Mouse (Mus musculus): ENCODE measurements around the gene Hsd17b13. TPM values are rescaled to one million over a fixed set of nuclear protein-coding genes. Genes with fewer than 3 reads are reported as not detected.

Gene Hsd17b13
- total and polyA plus RNA-seq, 2 experiments from 2014 or later = 0.16 TPM; not detected in 1

DNA sequence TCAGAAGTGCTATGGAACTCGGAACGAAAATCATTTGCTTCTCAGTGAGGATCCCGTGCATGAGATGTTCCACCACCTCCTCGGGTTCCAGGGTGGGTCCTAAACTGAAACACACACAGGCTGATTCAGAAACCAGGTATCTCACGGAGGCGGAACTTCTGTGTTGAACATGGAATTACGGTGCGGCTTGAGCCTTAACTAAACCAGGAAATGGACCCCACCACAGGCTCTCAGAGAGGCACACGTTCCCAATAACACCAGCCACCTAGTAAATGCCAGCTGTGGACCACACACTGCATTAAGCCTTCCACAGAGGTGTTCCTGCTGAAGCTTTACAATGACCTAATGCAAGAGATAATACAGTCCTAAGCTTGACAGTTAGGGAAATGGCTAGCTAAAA, 15.6 kb upstream of the Hsd17b13 start:
- H3K9me3 ChIP-seq (ENCODE audit: low read length) = no peaks in the 10 kb centered on the region
- no peak overlapping the region for H3K27ac ChIP-seq (ENCODE audit: low read depth, low read length)
- no peak for DNase-seq
- TF ChIP-seq CTCF (IDR thresholded peaks at IDR 0.05; ENCODE audit: low read depth) = no peak
- no peak overlapping the region for H3K9ac ChIP-seq
- no peak for ATAC-seq
- H3K36me3 ChIP-seq (ENCODE audit: insufficient read depth) = no peaks in the 10 kb centered on the region
- 90% methylated on average over 9 of the region's 9 CpGs for WGBS
- no peak overlapping the region for H3K4me2 ChIP-seq (ENCODE audit: low read depth)
- no peaks in the 10 kb centered on the region for H3K4me1 ChIP-seq (ENCODE audit: insufficient read depth)
- no peaks in the 10 kb centered on the region for H3K27me3 ChIP-seq (ENCODE audit: insufficient read depth, low read length)
- H3K4me3 ChIP-seq (ENCODE audit: low read depth, low read length) = no peak overlapping the region

DNA sequence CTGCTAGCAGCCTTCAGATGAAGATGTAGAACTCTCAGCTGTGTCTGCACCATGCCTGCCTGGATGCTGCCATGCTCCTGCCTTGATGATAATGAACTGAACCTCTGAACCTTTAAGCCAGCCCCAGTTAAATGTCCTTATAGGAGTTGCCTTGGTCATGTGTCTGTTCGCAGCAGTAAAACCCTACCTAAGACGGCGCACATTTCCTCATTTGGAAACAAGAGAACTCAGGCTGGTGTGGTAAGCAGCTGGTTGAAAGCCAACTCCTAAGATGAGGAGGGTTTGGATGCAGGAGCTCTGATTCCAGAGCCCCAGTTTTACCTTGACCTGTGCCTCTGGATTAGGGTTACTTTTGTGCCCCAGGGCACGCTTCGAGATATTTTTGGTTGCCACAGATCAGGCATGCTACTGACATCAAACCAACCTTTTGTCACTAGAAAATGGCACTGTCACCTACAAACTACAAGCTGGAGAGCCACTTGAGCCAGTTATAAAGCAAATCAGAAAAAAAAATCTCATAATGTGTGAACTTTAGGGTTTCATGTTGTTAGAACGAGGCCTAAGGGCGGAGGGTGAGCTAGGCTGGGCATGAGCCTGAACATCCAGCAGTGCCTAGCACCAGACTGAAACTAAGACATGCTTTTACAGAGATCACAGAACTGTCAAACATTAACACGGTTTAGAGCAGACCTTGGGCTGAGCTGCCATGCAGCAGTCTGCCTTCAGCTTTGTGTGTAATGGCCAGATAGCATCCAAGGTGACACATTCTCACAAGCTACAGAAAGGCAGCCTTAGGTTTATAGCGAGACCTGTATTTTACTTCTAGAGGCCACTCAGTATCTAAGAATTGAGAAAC, 3.7 kb upstream of the Hsd17b13 start:
- WGBS = 89% methylated on average over 9 of the region's 9 CpGs

GRCm38 (mm10) chr5:103977907-103978570, 829 bp upstream of the Hsd17b13 start:
- H3K27me3 ChIP-seq (ENCODE audit: insufficient read depth, low read length) = no peaks in the 10 kb centered on the region
- H3K27ac ChIP-seq (ENCODE audit: low read depth, low read length) = no peak overlapping the region
- TF ChIP-seq CTCF (IDR thresholded peaks at IDR 0.05; ENCODE audit: low read depth) = no peak
- 92% methylated on average over 7 of the region's 7 CpGs for WGBS
- H3K9ac ChIP-seq = no peak overlapping the region
- H3K36me3 ChIP-seq (ENCODE audit: insufficient read depth) = no peaks in the 10 kb centered on the region
- no peak overlapping the region for H3K4me2 ChIP-seq (ENCODE audit: low read depth)
- H3K4me3 ChIP-seq (ENCODE audit: low read depth, low read length) = no peak overlapping the region
- ATAC-seq (no peak), DNase-seq (no peak)
- H3K4me1 ChIP-seq (ENCODE audit: insufficient read depth) = no peaks in the 10 kb centered on the region
- H3K9me3 ChIP-seq (ENCODE audit: low read length) = no peaks in the 10 kb centered on the region

More for the DNA sequence above, 3.7 kb upstream of the Hsd17b13 start:
- no peak for DNase-seq
- no peak for TF ChIP-seq CTCF (IDR thresholded peaks at IDR 0.05; ENCODE audit: low read depth)
- no peaks in the 10 kb centered on the region for H3K27me3 ChIP-seq (ENCODE audit: insufficient read depth, low read length)
- ATAC-seq = no peak
- no peaks in the 10 kb centered on the region for H3K36me3 ChIP-seq (ENCODE audit: insufficient read depth)
- H3K4me2 ChIP-seq (ENCODE audit: low read depth) = no peak overlapping the region
- H3K9me3 ChIP-seq (ENCODE audit: low read length) = no peaks in the 10 kb centered on the region
- no peak overlapping the region for H3K9ac ChIP-seq
- H3K4me1 ChIP-seq (ENCODE audit: insufficient read depth) = no peaks in the 10 kb centered on the region
- H3K27ac ChIP-seq (ENCODE audit: low read depth, low read length) = no peak overlapping the region
- H3K4me3 ChIP-seq (ENCODE audit: low read depth, low read length) = no peak overlapping the region

- no peak for ATAC-seq
- H3K9ac ChIP-seq = no peak overlapping the region
- 89% methylated on average over 7 of the region's 7 CpGs for WGBS
These were observed 1.5 kb downstream of the Hsd17b13 start for GRCm38 (mm10) chr5:103975736-103976135.

DNA sequence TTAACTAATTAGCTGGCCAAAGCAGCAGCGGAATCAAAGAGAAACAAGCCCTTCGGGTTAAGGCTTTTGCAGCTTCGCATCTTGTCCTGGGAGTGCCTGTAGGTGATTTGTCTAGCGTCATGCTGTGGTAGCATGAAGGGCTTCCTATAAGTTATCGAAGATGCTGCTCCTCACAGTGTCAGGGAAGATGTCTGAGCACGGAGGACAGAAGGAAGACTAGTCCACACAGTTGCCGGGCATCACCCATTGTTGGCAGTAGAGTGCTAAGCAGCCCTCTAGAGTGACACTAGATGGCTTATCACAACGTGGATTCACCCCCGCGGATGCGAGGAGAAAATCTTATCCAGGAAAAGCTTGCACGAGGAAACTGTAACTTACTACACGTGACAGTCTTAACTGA, 4.4 kb downstream of the Hsd17b13 start:
- Histone ChIP-seq H3K4me3 (ENCODE audit: low read depth, low read length) (no peak overlapping the region), H3K9ac (no peak overlapping the region), H3K36me3 (ENCODE audit: insufficient read depth) (no peaks in the 10 kb centered on the region), H3K4me2 (ENCODE audit: low read depth) (no peak overlapping the region), H3K9me3 (ENCODE audit: low read length) (no peaks in the 10 kb centered on the region), H3K27ac (ENCODE audit: low read depth, low read length) (no peak overlapping the region), H3K27me3 (ENCODE audit: insufficient read depth, low read length) (no peaks in the 10 kb centered on the region), H3K4me1 (ENCODE audit: insufficient read depth) (no peaks in the 10 kb centered on the region)
- WGBS = 62% methylated on average over 13 of the region's 13 CpGs
- no peak for ATAC-seq
- TF ChIP-seq CTCF (IDR thresholded peaks at IDR 0.05; ENCODE audit: low read depth) = no peak
- DNase-seq = no peak

More at GRCm38 (mm10) chr5:103975736-103976135, 1.5 kb downstream of the Hsd17b13 start:
- H3K4me1 ChIP-seq (ENCODE audit: insufficient read depth) = no peaks in the 10 kb centered on the region
- no peak overlapping the region for H3K4me3 ChIP-seq (ENCODE audit: low read depth, low read length)
- H3K27ac ChIP-seq (ENCODE audit: low read depth, low read length) = no peak overlapping the region
- H3K9me3 ChIP-seq (ENCODE audit: low read length) = no peaks in the 10 kb centered on the region
- no peak for TF ChIP-seq CTCF (IDR thresholded peaks at IDR 0.05; ENCODE audit: low read depth)
- H3K36me3 ChIP-seq (ENCODE audit: insufficient read depth) = no peaks in the 10 kb centered on the region
- no peak overlapping the region for H3K4me2 ChIP-seq (ENCODE audit: low read depth)
- H3K27me3 ChIP-seq (ENCODE audit: insufficient read depth, low read length) = no peaks in the 10 kb centered on the region
- no peak for DNase-seq

- ATAC-seq = no peak
- TF ChIP-seq CTCF (IDR thresholded peaks at IDR 0.05; ENCODE audit: low read depth) = no peak
- H3K9me3 ChIP-seq (ENCODE audit: low read length) = no peaks in the 10 kb centered on the region
- H3K4me1 ChIP-seq (ENCODE audit: insufficient read depth) = no peaks in the 10 kb centered on the region
- DNase-seq = no peak
- H3K4me2 ChIP-seq (ENCODE audit: low read depth) = no peak overlapping the region
- H3K9ac ChIP-seq = no peak overlapping the region
- no peaks in the 10 kb centered on the region for H3K36me3 ChIP-seq (ENCODE audit: insufficient read depth)
- H3K27me3 ChIP-seq (ENCODE audit: insufficient read depth, low read length) = no peaks in the 10 kb centered on the region
- H3K4me3 ChIP-seq (ENCODE audit: low read depth, low read length) = no peak overlapping the region
- 67% methylated on average over 19 of the region's 19 CpGs for WGBS
- H3K27ac ChIP-seq (ENCODE audit: low read depth, low read length) = no peak overlapping the region
These were observed 4.8 kb downstream of the Hsd17b13 start for GRCm38 (mm10) chr5:103972379-103972778.

GRCm38 (mm10) chr5:103971051-103971450, 6.2 kb downstream of the Hsd17b13 start:
- Histone ChIP-seq H3K4me2 (ENCODE audit: low read depth) (no peak overlapping the region), H3K27ac (ENCODE audit: low read depth, low read length) (no peak overlapping the region), H3K4me1 (ENCODE audit: insufficient read depth) (no peaks in the 10 kb centered on the region), H3K9ac (no peak overlapping the region), H3K9me3 (ENCODE audit: low read length) (no peaks in the 10 kb centered on the region), H3K4me3 (ENCODE audit: low read depth, low read length) (no peak overlapping the region), H3K36me3 (ENCODE audit: insufficient read depth) (no peaks in the 10 kb centered on the region), H3K27me3 (ENCODE audit: insufficient read depth, low read length) (no peaks in the 10 kb centered on the region)
- 76% methylated on average over 5 of the region's 5 CpGs for WGBS
- ATAC-seq = no peak
- no peak for TF ChIP-seq CTCF (IDR thresholded peaks at IDR 0.05; ENCODE audit: low read depth)
- no peak for DNase-seq
